Mouse (Mus musculus) liver, adult 2 months (tissue): ENCODE results near the gene Cobl.

Source experiments
- CTCF ChIP-seq: fragments of 200-500 bp; IDR thresholded peaks from 2 replicates; pipeline ENCODE4 v1.5.1; 2011; ENCODE audit warnings: low read depth, low read length, control low read depth
- POLR2A ChIP-seq: fragments of 200-500 bp; IDR thresholded peaks from 2 replicates; pipeline ENCODE4 v1.6.1; 2011; ENCODE audit warnings: low read length, control low read depth; ENCODE audit not compliant: insufficient read depth; ENCODE audit errors: extremely low read depth

DNA sequence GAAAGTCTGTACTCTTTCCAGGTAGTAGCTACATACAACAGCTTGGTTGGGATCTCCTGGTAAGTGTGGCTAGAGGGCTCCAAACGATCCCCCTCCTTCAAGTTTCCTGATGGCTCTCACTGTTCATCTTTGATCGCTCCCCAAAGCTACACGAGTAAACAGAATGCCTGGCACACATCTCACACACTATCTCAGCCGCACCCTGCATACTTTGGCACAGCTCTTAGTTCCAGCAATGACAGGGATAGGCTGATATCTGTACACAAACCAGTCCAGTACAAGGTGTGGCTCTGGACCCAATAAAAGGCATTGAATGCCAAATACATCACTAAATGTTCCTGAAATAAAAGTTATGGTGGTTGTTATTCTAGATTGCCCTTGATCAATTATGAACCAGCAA, 55.3 kb downstream of the Cobl start:
- TF ChIP-seq POLR2A (no peak), CTCF (no peak)
